Mouse (Mus musculus): ENCODE results near the gene Snx3. TPM values are rescaled to one million over a fixed set of nuclear protein-coding genes. Genes with fewer than 3 reads are reported as not detected.

Snx3 gene
- 149 TPM for polyA plus RNA-seq (2014; fragmentation: Illumina TruSeq; extraction: RNeasy Lipid Tissue Mini Kit (QIAGEN cat#74804); ENCODE audit: low read depth, low replicate concordance)

DNA sequence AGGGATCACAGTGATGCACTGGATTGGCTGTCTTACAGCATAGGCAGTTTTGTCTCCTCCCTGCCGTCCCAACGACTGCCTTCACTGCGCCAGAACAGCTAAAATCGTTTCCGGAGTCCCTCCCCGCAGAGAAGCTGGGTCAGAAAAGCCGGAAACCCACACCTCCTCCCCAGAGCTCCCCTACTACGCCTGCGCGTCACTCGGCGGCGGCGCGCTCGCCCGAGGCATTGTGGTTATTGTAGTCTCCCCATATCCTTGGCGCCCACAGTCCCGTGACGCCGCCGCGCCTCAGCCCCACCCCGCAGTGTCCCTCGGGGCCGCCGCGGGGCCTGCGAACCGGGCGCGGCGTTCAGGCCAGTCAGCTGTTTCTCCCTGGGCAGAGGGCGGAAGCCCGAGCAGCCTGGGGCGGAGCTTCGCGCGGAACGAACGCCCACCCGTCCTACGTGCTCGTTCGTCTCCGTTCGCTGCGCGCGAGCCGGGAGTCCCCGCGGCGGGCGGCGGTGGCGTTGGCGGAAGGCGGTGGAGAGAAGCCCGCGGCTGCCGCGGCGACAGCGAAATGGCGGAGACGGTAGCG is at the start of gene Snx3:
Snx3 (plus strand) TSS at position 256 of the 574 bp plus-strand sequence.

DNA sequence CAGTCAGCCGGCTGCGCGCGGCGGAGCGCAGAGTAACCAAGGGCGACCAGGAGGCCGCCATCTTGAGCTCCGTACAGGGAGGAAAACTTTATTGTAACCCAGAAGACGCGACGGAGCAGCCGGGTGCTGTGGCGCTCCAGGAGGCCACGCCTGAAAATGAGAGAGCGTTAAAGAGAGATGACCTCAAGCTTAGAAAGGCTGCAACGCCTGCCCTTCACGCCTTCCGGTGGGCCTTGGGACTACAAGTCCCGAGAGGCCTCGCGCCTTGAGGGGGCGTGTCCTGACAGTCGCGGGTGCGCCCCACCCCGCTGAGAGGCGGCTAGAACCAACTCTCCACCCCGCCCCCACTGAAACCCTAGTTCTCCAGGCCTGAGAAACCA is 23.5 kb upstream of the Snx3 start, which contains the start of gene Afg1l:
Afg1l (minus strand) TSS at position 225 of the 380 bp plus-strand sequence.

DNA sequence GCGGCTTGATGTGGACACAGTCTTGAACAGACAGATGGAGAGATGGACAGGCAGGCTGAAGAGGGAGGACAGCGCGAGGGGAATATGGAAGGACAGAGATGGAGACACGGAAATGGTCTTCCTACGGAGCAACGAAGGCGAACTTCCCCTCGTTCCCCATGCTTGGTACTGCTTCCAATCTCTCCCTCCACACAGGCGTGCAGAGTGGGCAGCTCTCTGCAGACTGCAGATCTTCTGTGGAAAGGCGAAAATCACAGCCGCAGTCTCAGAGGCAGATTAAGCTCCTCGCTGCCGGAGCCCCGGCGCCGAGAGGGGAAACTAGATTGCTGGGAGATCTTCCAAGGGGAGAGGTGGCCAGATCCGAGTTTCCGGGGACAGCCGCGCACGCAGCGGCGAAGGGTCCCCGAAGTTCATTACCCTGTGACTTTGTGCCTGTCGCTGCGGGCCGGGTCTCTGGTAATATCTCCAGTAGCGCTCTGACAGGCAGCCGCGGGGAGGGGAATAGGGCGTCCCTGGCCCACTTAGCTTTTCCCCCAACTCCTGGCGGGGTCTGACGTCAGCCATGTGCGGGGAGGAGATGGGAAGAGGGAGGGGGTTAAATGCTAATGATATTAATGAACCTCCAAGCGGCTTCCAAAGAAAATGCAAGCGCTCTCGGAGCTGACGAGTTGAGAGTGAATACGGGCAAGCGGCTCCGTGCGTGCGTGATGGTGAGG is 81.5 kb downstream of the Snx3 start, which contains the start of the genes Nr2e1 and Ostm1:
Nr2e1 (minus strand) TSS at position 476 of the 716 bp plus-strand sequence.
Ostm1 (plus strand) TSS at position 666 of the 716 bp plus-strand sequence.

Other genes with a start within 250 kb of the Snx3 start
- gene Foxo3, start 225.3 kb upstream of the Snx3 start, polyA plus RNA-seq (2014; fragmentation: Illumina TruSeq; extraction: RNeasy Lipid Tissue Mini Kit (QIAGEN cat#74804); ENCODE audit: low read depth, low replicate concordance), result 25.0 TPM
- gene Afg1l, start 23.5 kb upstream of the Snx3 start, polyA plus RNA-seq (2014; fragmentation: Illumina TruSeq; extraction: RNeasy Lipid Tissue Mini Kit (QIAGEN cat#74804); ENCODE audit: low read depth, low replicate concordance), result 8.2 TPM
- gene Nr2e1, start 81.6 kb downstream of the Snx3 start, polyA plus RNA-seq (2014; fragmentation: Illumina TruSeq; extraction: RNeasy Lipid Tissue Mini Kit (QIAGEN cat#74804); ENCODE audit: low read depth, low replicate concordance), result not detected
- 31.4 TPM for gene Ostm1, start 81.8 kb downstream of the Snx3 start, polyA plus RNA-seq (2014; fragmentation: Illumina TruSeq; extraction: RNeasy Lipid Tissue Mini Kit (QIAGEN cat#74804); ENCODE audit: low read depth, low replicate concordance)